Mouse (Mus musculus) thymus, adult 2 months (tissue): ENCODE results near the gene Ehd1. TPM values are rescaled to one million over a fixed set of nuclear protein-coding genes. Genes with fewer than 3 reads are reported as not detected.

Source experiments
- DNase-seq: peaks from one replicate; pipeline ENCODE4 v3.0.0; 2021
- H3K27ac ChIP-seq: fragments of 200-500 bp; 2 replicates; pipeline ENCODE4 v1.5.1; 2012; ENCODE audit warnings: low read length, control low read depth; ENCODE audit not compliant: control insufficient read depth, insufficient read depth
- H3K27me3 ChIP-seq: fragments of 200-500 bp; 2 replicates; pipeline ENCODE4 v1.6.1; 2012; ENCODE audit warnings: mild to moderate bottlenecking, low read length, moderate library complexity, mixed read lengths; ENCODE audit not compliant: control insufficient read depth, insufficient read depth
- H3K36me3 ChIP-seq: fragments of 200-500 bp; 2 replicates; pipeline ENCODE4 v1.6.1; 2012; ENCODE audit warnings: mild to moderate bottlenecking, low read length, moderate library complexity; ENCODE audit not compliant: control insufficient read depth, insufficient read depth
- H3K4me1 ChIP-seq: fragments of 200-500 bp; replicated peaks from 2 replicates; pipeline ENCODE4 v1.6.1; 2012; ENCODE audit warnings: low read length; ENCODE audit not compliant: control insufficient read depth, insufficient read depth
- H3K4me3 ChIP-seq: fragments of 200-500 bp; 2 replicates; pipeline ENCODE4 v1.5.1; 2012; ENCODE audit warnings: mild to moderate bottlenecking, low read length, control low read depth, moderate library complexity; ENCODE audit not compliant: control insufficient read depth, insufficient read depth
- CTCF ChIP-seq: fragments of 200-500 bp; IDR thresholded peaks from 2 replicates; pipeline ENCODE4 v1.5.1; 2012; ENCODE audit warnings: mild to moderate bottlenecking, control low read depth, low read length, moderate library complexity, borderline replicate concordance; ENCODE audit not compliant: control insufficient read depth, poor library complexity, insufficient read depth; ENCODE audit errors: extremely low read depth
- POLR2A ChIP-seq: fragments of 200-500 bp; IDR thresholded peaks from 2 replicates; pipeline ENCODE4 v1.6.1; 2012; ENCODE audit warnings: mild to moderate bottlenecking, low read length, control low read depth, moderate library complexity; ENCODE audit not compliant: control insufficient read depth, poor library complexity, insufficient read depth; ENCODE audit errors: extremely low read depth
- WGBS: fragments of 180-500 bp; shearing (Covaris S2); methylation state at CpG from one replicate; pipeline ENCODE4 v1.1.7; 2018; 5-methylcytosine and 5-hydroxymethylcytosine counted together
- polyA plus RNA-seq: library from polyadenylated mRNA; depleted of rRNA; stranded (reverse); fragments of >200 nt; gene quantifications from 2 replicates; pipeline ENCODE4 v1.2.3, GENCODE M21; 2012; rRNA removed

Ehd1 gene
- 141 and 159 TPM in 2 replicates for polyA plus RNA-seq

DNA sequence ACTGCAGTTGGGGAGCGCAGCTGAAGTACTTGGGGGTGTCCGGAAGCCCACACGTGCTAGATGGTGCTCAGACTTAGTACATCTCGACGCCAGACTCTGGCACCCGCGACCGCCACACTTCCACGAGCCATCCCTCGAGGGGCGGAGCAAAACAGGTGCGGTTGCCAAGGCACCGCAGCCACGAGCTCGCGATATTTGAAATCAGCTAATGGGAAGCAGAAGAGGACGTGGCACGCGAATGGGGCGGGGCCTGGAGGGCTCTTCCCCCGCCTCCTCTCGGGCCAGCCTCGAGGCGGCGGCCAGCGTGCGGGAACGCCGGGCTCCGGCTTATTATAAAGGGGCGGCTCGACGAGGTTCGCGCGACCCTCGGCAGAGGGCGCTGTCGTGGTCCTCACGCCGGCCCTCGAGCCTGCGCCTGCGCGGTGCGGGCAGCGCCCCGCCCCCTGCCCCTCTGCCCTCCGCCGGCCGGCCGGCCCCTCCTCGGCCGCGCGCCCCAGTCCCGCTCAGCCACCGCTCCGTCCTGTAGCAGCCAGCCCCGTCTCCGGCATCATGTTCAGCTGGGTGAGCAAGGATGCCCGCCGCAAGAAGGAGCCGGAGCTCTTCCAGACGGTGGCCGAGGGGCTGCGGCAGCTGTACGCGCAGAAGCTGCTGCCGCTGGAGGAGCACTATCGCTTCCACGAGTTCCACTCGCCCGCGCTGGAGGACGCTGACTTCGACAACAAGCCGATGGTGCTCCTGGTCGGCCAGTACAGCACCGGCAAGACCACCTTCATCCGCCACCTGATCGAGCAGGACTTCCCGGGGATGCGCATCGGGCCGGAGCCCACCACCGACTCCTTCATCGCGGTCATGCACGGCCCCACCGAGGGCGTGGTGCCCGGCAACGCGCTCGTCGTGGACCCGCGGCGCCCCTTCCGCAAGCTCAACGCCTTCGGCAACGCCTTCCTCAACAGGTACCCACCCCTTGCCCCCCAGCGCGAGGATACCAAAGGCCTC, at the start of gene Ehd1:
Gene Ehd1 (plus strand): TSS at position 300 of the 996 bp plus-strand sequence.
- TF ChIP-seq POLR2A: 0 out of 2 replicates have a peak, but pooled peaks have one; percentile 16
- peak; percentile 76; the same call in 1 of the 2 replicates for TF ChIP-seq CTCF
- under 1% methylated on average over 100 of the region's 106 CpGs for WGBS
- Histone ChIP-seq H3K4me1 (peaks cover 25% of the 10 kb centered on the region), H3K27me3 (no peaks in the 10 kb centered on the region), H3K4me3 (peak within 1 kb of the TSS; percentile 84), H3K27ac (peak within 1 kb of the TSS; percentile 79), H3K36me3 (no peaks in the 10 kb centered on the region)
- DNase-seq: peak; percentile 91

GRCm38 (mm10) chr19:6226763-6227162, 49.8 kb upstream of the Ehd1 start:
- TF ChIP-seq POLR2A (no peak), CTCF (no peak)

GRCm38 (mm10) chr19:6227864-6228263, 48.7 kb upstream of the Ehd1 start:
- H3K27ac ChIP-seq: no peak overlapping the region
- DNase-seq: no peak
- no peaks in the 10 kb centered on the region for H3K4me1 ChIP-seq
- no peak overlapping the region for H3K4me3 ChIP-seq
- WGBS: 97% methylated on average over 4 of the region's 4 CpGs
- TF ChIP-seq CTCF: no peak
- TF ChIP-seq POLR2A: no peak
- H3K36me3 ChIP-seq: peaks cover 9% of the 10 kb centered on the region; the same call in 1 of the 2 replicates
- H3K27me3 ChIP-seq: no peaks in the 10 kb centered on the region

More at GRCm38 (mm10) chr19:6226763-6227162, 49.8 kb upstream of the Ehd1 start:
- no peaks in the 10 kb centered on the region for H3K4me1 ChIP-seq
- H3K27me3 ChIP-seq: no peaks in the 10 kb centered on the region
- WGBS: 93% methylated on average over 14 of the region's 14 CpGs
- no peak overlapping the region for H3K4me3 ChIP-seq
- no peak for DNase-seq
- H3K27ac ChIP-seq: no peak overlapping the region
- peaks cover 9% of the 10 kb centered on the region; the same call in 1 of the 2 replicates for H3K36me3 ChIP-seq

DNA sequence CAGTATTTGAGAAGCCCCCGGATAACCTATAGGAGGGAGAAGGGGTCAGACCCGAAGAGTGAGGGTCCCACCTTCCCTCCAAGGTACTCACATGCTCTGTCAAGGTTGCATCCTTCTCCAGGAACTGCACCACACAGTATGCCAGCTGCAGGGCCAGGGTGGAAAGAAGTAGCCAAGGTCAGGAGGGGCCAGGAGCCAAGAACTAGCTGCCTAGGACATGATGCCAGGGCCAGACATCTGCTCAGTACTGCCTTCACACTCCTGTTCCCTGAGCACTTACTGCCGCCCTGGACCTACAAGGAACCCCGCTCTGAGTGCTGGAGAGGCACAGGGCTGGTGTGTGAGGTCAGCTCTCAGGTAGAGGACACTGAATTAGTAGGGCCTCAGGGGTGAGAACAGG, 46.1 kb upstream of the Ehd1 start:
- Histone ChIP-seq H3K4me1 (peaks cover 14% of the 10 kb centered on the region), H3K27me3 (no peaks in the 10 kb centered on the region), H3K27ac (no peak overlapping the region), H3K36me3 (peaks cover 9% of the 10 kb centered on the region; the same call in 1 of the 2 replicates), H3K4me3 (no peak overlapping the region)
- WGBS: 94% methylated on average over 4 of the region's 4 CpGs
- no peak for TF ChIP-seq POLR2A
- TF ChIP-seq CTCF: no peak
- DNase-seq: no peak

DNA sequence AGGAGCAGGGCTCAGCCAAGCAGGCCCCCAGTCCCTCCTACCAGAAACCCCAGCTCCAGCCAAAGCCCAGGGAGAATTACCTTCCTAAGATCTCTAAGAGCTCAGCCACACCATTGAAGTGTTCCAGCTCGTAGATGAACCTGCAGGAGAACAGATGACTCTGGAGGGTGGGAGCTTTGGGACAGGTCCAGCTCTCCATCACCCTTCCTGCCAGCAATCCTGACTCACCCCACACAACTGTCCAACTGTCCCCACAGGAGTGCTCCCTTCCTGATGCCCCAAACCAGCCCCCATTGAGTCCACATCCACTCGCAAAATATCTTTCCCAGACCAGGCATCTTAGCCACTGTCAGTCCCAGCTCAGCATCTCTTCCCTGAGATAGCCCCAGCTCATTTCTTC, 45.5 kb upstream of the Ehd1 start:
- peaks cover 14% of the 10 kb centered on the region for H3K4me1 ChIP-seq
- DNase-seq: no peak
- TF ChIP-seq CTCF (no peak), POLR2A (no peak)
- no peak overlapping the region for H3K27ac ChIP-seq
- 96% methylated on average over 2 of the region's 2 CpGs for WGBS
- no peaks in the 10 kb centered on the region for H3K27me3 ChIP-seq
- H3K36me3 ChIP-seq: peaks cover 9% of the 10 kb centered on the region; the same call in 1 of the 2 replicates
- H3K4me3 ChIP-seq: no peak overlapping the region

GRCm38 (mm10) chr19:6233647-6234046, 42.9 kb upstream of the Ehd1 start:
- no peak for DNase-seq
- TF ChIP-seq POLR2A (no peak), CTCF (no peak)
- no peaks in the 10 kb centered on the region for H3K27me3 ChIP-seq
- WGBS: 84% methylated on average over 16 of the region's 16 CpGs
- no peak overlapping the region for H3K4me3 ChIP-seq
- H3K27ac ChIP-seq: no peak overlapping the region
- peaks cover 3% of the 10 kb centered on the region; the same call in 1 of the 2 replicates for H3K36me3 ChIP-seq
- peaks cover 19% of the 10 kb centered on the region for H3K4me1 ChIP-seq
